Mouse (Mus musculus) CH12.LX (cell line): Measurements from ENCODE around the gene D330020A13Rik.

Experiments used
- CTCF ChIP-seq, 2 experiments: IDR thresholded peaks in 1 of 2; conservative IDR thresholded peaks in 1 of 2; 2 replicates each; pipeline ENCODE4 v1.5.1; 2011 to 2012; ENCODE audit warnings: low read depth in 2 of 2, low read length in 2 of 2, improper control_type of control experiment in 1 of 2, inconsistent platforms in 1 of 2, mild to moderate bottlenecking in 1 of 2, moderate library complexity in 1 of 2
- EP300 ChIP-seq: IDR thresholded peaks from 2 replicates; pipeline ENCODE4 v1.6.1; 2011; ENCODE audit warnings: low read length, improper control_type of control experiment
- HCFC1 ChIP-seq: IDR thresholded peaks from 2 replicates; pipeline ENCODE4 v1.6.1; 2012; ENCODE audit warnings: low read depth, mild to moderate bottlenecking, inconsistent platforms, low read length, improper control_type of control experiment
- MAX ChIP-seq: IDR thresholded peaks from 2 replicates; pipeline ENCODE4 v1.6.1; 2011; ENCODE audit warnings: low read length, improper control_type of control experiment
- MAZ ChIP-seq: IDR thresholded peaks from 2 replicates; pipeline ENCODE4 v1.6.1; 2012; ENCODE audit warnings: low read depth, mild to moderate bottlenecking, inconsistent platforms, low read length, improper control_type of control experiment, moderate library complexity
- POLR2A ChIP-seq: IDR thresholded peaks from 2 replicates; pipeline ENCODE4 v1.6.1; 2011; ENCODE audit warnings: low read depth, mild to moderate bottlenecking, improper control_type of control experiment, low read length
- SIN3A ChIP-seq: IDR thresholded peaks from 2 replicates; pipeline ENCODE4 v1.6.1; 2012; ENCODE audit warnings: low read length, improper control_type of control experiment, inconsistent platforms
- TBP ChIP-seq: conservative IDR thresholded peaks from 2 replicates; pipeline ENCODE4 v1.6.1; 2011; ENCODE audit warnings: low read depth, low read length, improper control_type of control experiment
- UBTF ChIP-seq: IDR thresholded peaks from 2 replicates; pipeline ENCODE4 v1.6.1; 2012; ENCODE audit warnings: low read depth, mild to moderate bottlenecking, inconsistent platforms, low read length, improper control_type of control experiment, moderate library complexity
- USF1 ChIP-seq: IDR thresholded peaks from 2 replicates; pipeline ENCODE4 v1.6.1; 2014; ENCODE audit warnings: low read depth, mild to moderate bottlenecking, inconsistent platforms, low read length, improper control_type of control experiment
- ZC3H11A ChIP-seq: IDR thresholded peaks from 2 replicates; pipeline ENCODE4 v1.6.1; 2012; ENCODE audit warnings: low read depth, mild to moderate bottlenecking, inconsistent platforms, low read length, improper control_type of control experiment
- ZMIZ1 ChIP-seq: IDR thresholded peaks from 2 replicates; pipeline ENCODE4 v1.6.1; 2012; ENCODE audit warnings: low read depth, mild to moderate bottlenecking, inconsistent platforms, low read length, improper control_type of control experiment
- ZNF384 ChIP-seq: IDR thresholded peaks from 2 replicates; pipeline ENCODE4 v1.6.1; 2012; ENCODE audit warnings: low read depth, low read length, improper control_type of control experiment, inconsistent platforms

GRCm38 (mm10) chr6:120291396-120292009, 2.7 kb upstream of the D330020A13Rik start:
- TF ChIP-seq CTCF (conservative IDR thresholded peaks at IDR 0.05 in 1 of 2, IDR thresholded peaks at IDR 0.05 in 1 of 2; ENCODE audit: low read depth in 2 of 2, low read length in 2 of 2) (no peak), EP300 (no peak), ZC3H11A (no peak), ZNF384 (no peak), POLR2A (no peak), UBTF (no peak), MAZ (no peak), ZMIZ1 (no peak), HCFC1 (no peak), MAX (no peak), SIN3A (no peak), USF1 (no peak), TBP (no peak)
